13 mouse cellular contexts compared by ENCODE assay signal in genomic region chr3:68536071-68536470, GRCm38 (mm10).
"Had no signal": no experiment of that assay in that cellular context is flagged by ENCODE, and none has a peak within 500 bp of the region (broad histone marks: within the 10 kb centered on the region; RNA-seq: fewer than 3 reads in every experiment).

No protein-coding gene starts in this region.

- H3K9ac ChIP-seq: liver, embryonic 15.5 days; lung, embryonic 14.5 days; midbrain, embryonic 15.5 days; neural tube, embryonic 12.5 days had no signal

- H3K9me3 ChIP-seq: limb, embryonic 10.5 days; liver, embryonic 15.5 days; midbrain, embryonic 15.5 days had no signal

- H3K27ac ChIP-seq: limb, embryonic 10.5 days; liver, embryonic 15.5 days; macrophage; midbrain, embryonic 15.5 days; neural tube, embryonic 12.5 days; stomach, postnatal 0 days had no signal

- H3K36me3 ChIP-seq: liver, embryonic 15.5 days; midbrain, embryonic 15.5 days had no signal

- H3K4me2 ChIP-seq: liver, embryonic 11.5 days; liver, embryonic 15.5 days; lung, embryonic 14.5 days; midbrain, embryonic 11.5 days; midbrain, embryonic 15.5 days; neural tube, embryonic 12.5 days had no signal

- H3K27me3 ChIP-seq: liver, embryonic 15.5 days; midbrain, embryonic 15.5 days; neural tube, embryonic 12.5 days had no signal

- DNase-seq: kidney, postnatal 36 days; lung, postnatal 14 days; thymus, postnatal 4 days had no signal

- H3K4me3 ChIP-seq: limb, embryonic 10.5 days; liver, embryonic 15.5 days; megakaryocyte, embryonic 14.5 days; midbrain, embryonic 15.5 days; neural tube, embryonic 12.5 days had no signal

- H3K4me1 ChIP-seq: liver, embryonic 15.5 days; midbrain, embryonic 15.5 days; neural tube, embryonic 12.5 days had no signal
